Mouse (Mus musculus) olfactory bulb, adult 2 months (tissue): ENCODE measurements around the gene Gzmm. TPM values are rescaled to one million over a fixed set of nuclear protein-coding genes. Genes with fewer than 3 reads are reported as not detected.
A peak's percentile ranks its signal among the peaks of the same experiment; 100 is the strongest.
"Not testable (repeated sequence)": the region's sequence is repeated elsewhere in the genome, so short reads cannot be mapped to it uniquely, and the experiment has no call there.

ENCODE experiments used
- H3K27ac ChIP-seq: fragments of 200-500 bp; 2 replicates; pipeline ENCODE4 v1.5.1; 2012; ENCODE audit warnings: low read depth, low read length; ENCODE audit not compliant: insufficient read depth
- H3K4me1 ChIP-seq: fragments of 200-500 bp; 2 replicates; pipeline ENCODE4 v1.6.1; 2012; ENCODE audit warnings: low read length; ENCODE audit not compliant: control insufficient read depth, insufficient read depth
- H3K4me3 ChIP-seq: fragments of 200-500 bp; 2 replicates; pipeline ENCODE4 v1.5.1; 2012; ENCODE audit warnings: mild to moderate bottlenecking, low read depth, low read length, moderate library complexity; ENCODE audit not compliant: insufficient read depth
- CTCF ChIP-seq: fragments of 200-500 bp; IDR thresholded peaks from 2 replicates; pipeline ENCODE4 v1.5.1; 2012; ENCODE audit warnings: low read depth, mild to moderate bottlenecking, low read length, moderate library complexity; ENCODE audit not compliant: insufficient read depth
- POLR2A ChIP-seq: fragments of 200-500 bp; IDR thresholded peaks from 2 replicates; pipeline ENCODE4 v1.6.1; 2012; ENCODE audit warnings: mild to moderate bottlenecking, low read depth, low read length, moderate library complexity; ENCODE audit not compliant: insufficient read depth
- WGBS: fragments of 180-500 bp; shearing (Covaris S2); methylation state at CpG from one replicate; pipeline ENCODE4 v1.1.7; 2018; 5-methylcytosine and 5-hydroxymethylcytosine counted together
- polyA plus RNA-seq: library from polyadenylated mRNA; stranded (reverse); fragments of >200 nt; gene quantifications from 2 replicates; pipeline ENCODE4 v1.2.4, GENCODE M21; 2012; ENCODE audit warnings: low replicate concordance; ENCODE audit not compliant: missing spikeins, insufficient read depth, insufficient read length

The Gzmm gene
- polyA plus RNA-seq, 1 experiment: not detected

- no peak for TF ChIP-seq POLR2A
- no peak for TF ChIP-seq CTCF
- Histone ChIP-seq H3K27ac (no peak overlapping the region), H3K4me1 (peaks cover 8% of the 10 kb centered on the region), H3K4me3 (no peak overlapping the region)
- 66% methylated on average over 6 of the region's 6 CpGs for WGBS
Measured at GRCm38 (mm10) chr10:79697916-79698315, 9.1 kb downstream of the Gzmm start.

DNA sequence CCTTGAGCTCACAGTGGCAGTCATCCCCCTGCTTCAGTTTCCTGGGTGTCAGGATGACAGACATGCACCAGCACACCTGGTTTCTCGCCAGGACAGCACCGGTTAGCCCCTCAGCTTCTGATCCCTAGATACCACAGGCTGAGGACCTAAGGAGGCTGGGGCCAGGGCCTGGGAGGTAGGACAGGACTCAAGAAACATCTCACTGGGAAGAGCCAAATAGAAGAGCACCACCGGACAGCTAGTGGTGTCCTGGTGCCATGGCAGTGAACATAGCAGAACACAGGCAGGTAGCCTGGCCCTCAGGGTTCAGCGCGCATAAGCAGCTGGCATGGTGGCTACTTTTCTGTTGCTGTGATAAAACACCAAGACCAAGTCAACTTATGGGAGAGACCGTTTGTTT lies 9.6 kb downstream of the Gzmm start:
- Histone ChIP-seq H3K4me1 (peaks cover 8% of the 10 kb centered on the region), H3K27ac (no peak overlapping the region), H3K4me3 (no peak overlapping the region)
- TF ChIP-seq POLR2A: no peak
- TF ChIP-seq CTCF: no peak
- WGBS: 93% methylated on average over 6 of the region's 6 CpGs

GRCm38 (mm10) chr10:79700676-79701075 lies 11.9 kb downstream of the Gzmm start:
- TF ChIP-seq POLR2A (no peak), CTCF (no peak)
- Histone ChIP-seq H3K4me3 (no peak overlapping the region), H3K27ac (no peak overlapping the region), H3K4me1 (peaks cover 15% of the 10 kb centered on the region)
- WGBS: 44% methylated on average over 7 of the region's 7 CpGs

DNA sequence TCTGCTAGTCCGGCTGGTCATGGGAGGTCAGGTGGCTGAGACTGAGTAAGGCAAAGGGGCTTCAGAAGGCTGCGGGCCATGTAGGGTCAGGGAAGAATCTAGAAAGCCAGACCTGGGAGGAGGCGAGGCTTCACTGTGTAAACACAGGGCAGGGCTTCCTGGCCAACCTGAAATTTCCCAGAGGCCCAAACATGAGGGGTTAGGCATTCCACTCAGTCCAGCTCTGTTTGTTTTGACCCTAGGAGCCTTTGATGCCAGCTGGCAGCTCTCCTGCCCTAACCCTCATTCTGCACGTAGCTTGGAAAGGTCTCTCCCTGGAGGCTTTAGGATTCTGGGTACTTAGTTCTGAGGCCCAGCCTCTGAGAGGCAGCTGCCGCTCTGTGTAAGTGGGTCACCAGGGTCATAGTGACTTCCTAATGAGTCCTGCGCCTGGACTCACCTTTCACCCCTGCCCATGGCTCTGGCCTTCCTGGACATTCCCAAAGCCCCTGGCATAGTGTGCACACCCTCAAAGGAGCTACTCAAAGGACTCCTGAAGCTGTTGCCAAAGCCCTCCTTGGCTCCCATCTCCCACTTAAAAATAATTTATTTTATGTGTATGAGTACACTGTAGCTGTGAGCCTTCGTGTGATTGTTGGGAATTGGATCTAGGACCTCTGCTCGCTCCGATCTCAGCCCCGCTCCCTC lies 12.8 kb downstream of the Gzmm start:
- peaks cover 16% of the 10 kb centered on the region for H3K4me1 ChIP-seq
- no peak overlapping the region for H3K27ac ChIP-seq
- TF ChIP-seq CTCF: no peak
- TF ChIP-seq POLR2A: no peak
- H3K4me3 ChIP-seq: no peak overlapping the region
- 65% methylated on average over 10 of the region's 10 CpGs for WGBS

DNA sequence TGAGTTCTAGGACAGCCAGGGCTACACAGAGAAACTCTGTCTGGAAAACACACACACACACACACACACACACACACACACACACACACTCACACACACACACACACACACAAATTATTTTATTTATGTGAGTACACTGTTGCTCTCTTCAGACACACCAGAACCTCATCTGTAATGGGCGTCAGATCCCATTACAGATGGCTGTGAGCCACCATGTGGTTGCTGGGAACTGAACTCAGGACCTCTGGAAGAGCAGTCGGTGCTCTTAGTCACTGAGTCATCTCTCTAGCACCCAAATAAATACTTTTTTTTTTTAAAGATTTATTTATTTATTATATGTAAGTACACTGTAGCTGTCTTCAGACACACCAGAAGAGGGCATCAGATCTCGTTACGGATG lies 14.2 kb downstream of the Gzmm start:
- not testable (repeated sequence) for H3K4me3 ChIP-seq, H3K27ac ChIP-seq
- peaks cover 28% of the 10 kb centered on the region for H3K4me1 ChIP-seq
- WGBS: 52% methylated on average over 4 of the region's 4 CpGs

GRCm38 (mm10) chr10:79703541-79703940 lies 14.7 kb downstream of the Gzmm start:
- Histone ChIP-seq H3K4me3 (peak overlapping the region; percentile 87), H3K4me1 (peaks cover 30% of the 10 kb centered on the region), H3K27ac (peak overlapping the region; percentile 48; the same call in 1 of the 2 replicates)
- 61% methylated on average over 10 of the region's 10 CpGs for WGBS
- TF ChIP-seq POLR2A (no peak), CTCF (no peak)

- WGBS: 0% methylated on average over 65 of the region's 65 CpGs
- H3K27ac ChIP-seq: peak within 1 kb of the TSS; percentile 88
- H3K4me3 ChIP-seq: peak within 1 kb of the TSS; percentile 87
- H3K4me1 ChIP-seq: peaks cover 37% of the 10 kb centered on the region
- TF ChIP-seq POLR2A: peak; percentile 98
- peak; percentile 33; the same call in 1 of the 2 replicates for TF ChIP-seq CTCF
Measured at GRCm38 (mm10) chr10:79704065-79704969, 15.5 kb downstream of the Gzmm start, which contains the start of gene Bsg. Gene Bsg (plus strand): TSS chr10:79704491.

- H3K4me1 ChIP-seq: peaks cover 38% of the 10 kb centered on the region
- no peak for TF ChIP-seq CTCF
- no peak for TF ChIP-seq POLR2A
- WGBS: under 1% methylated on average over 10 of the region's 10 CpGs
- H3K27ac ChIP-seq: peak overlapping the region; percentile 88
- peak overlapping the region; percentile 87 for H3K4me3 ChIP-seq
Measured at GRCm38 (mm10) chr10:79704970-79705360, 16.1 kb downstream of the Gzmm start.

- WGBS: 68% methylated on average over 5 of the region's 5 CpGs
Measured at GRCm38 (mm10) chr10:79705951-79706350, 17.1 kb downstream of the Gzmm start.

More at GRCm38 (mm10) chr10:79705951-79706350, 17.1 kb downstream of the Gzmm start:
- H3K4me1 ChIP-seq: peaks cover 38% of the 10 kb centered on the region
- H3K4me3 ChIP-seq: peak overlapping the region; percentile 87; the same call in 1 of the 2 replicates
- H3K27ac ChIP-seq: no peak overlapping the region
- TF ChIP-seq CTCF (no peak), POLR2A (no peak)
